Mouse (Mus musculus): ENCODE measurements around the gene Gnptg. TPM values are rescaled to one million over a fixed set of nuclear protein-coding genes. Genes with fewer than 3 reads are reported as not detected.

Gnptg gene
- polyA plus RNA-seq, 1 experiment from 2014 or later, result 34.9 TPM

Small RNAs within 50 kb of the gene (microRNA-seq; reads per million reads assigned to microRNA genes)
- 0.52 reads per million for gene Mir3547

Other genes with a start within 250 kb of the Gnptg start
- gene Cramp1l, start 224.3 kb downstream of the Gnptg start, polyA plus RNA-seq (2015; fragmentation: Nextera tagmentation; extraction: Ambion mirVana), result 7.4 and 8.4 TPM in 2 replicates
- gene Ift140, start 224.0 kb downstream of the Gnptg start, polyA plus RNA-seq (2015; fragmentation: Nextera tagmentation; extraction: Ambion mirVana), result 18.7 and 22.5 TPM in 2 replicates
- 14.1 and 15.4 TPM in 2 replicates for gene Tmem204, start 156.5 kb downstream of the Gnptg start, polyA plus RNA-seq (2015; fragmentation: Nextera tagmentation; extraction: Ambion mirVana)
- gene Telo2, start 124.2 kb downstream of the Gnptg start, polyA plus RNA-seq (2015; fragmentation: Nextera tagmentation; extraction: Ambion mirVana), result 47.6 and 54.3 TPM in 2 replicates
- gene Ptx4, start 119.4 kb downstream of the Gnptg start, polyA plus RNA-seq (2015; fragmentation: Nextera tagmentation; extraction: Ambion mirVana), result 1.3 and 1.7 TPM in 2 replicates
- gene Clcn7, start 106.7 kb downstream of the Gnptg start, polyA plus RNA-seq (2015; fragmentation: Nextera tagmentation; extraction: Ambion mirVana), result 26.5 and 27.2 TPM in 2 replicates
- gene Ccdc154, start 77.7 kb downstream of the Gnptg start, polyA plus RNA-seq (2015; fragmentation: Nextera tagmentation; extraction: Ambion mirVana), result not detected in 2 replicates
- gene Gm38655, start 64.7 kb downstream of the Gnptg start, polyA plus RNA-seq (2015; fragmentation: Nextera tagmentation; extraction: Ambion mirVana), result not detected in 2 replicates
- gene BC003965, start 55.6 kb downstream of the Gnptg start, polyA plus RNA-seq (2015; fragmentation: Nextera tagmentation; extraction: Ambion mirVana), result 34.2 and 34.5 TPM in 2 replicates
- 9.7 and 11.4 TPM in 2 replicates for gene Unkl, start 51.7 kb downstream of the Gnptg start, polyA plus RNA-seq (2015; fragmentation: Nextera tagmentation; extraction: Ambion mirVana)
- gene Tsr3, start within 50 bp of the Gnptg start, polyA plus RNA-seq (2015; fragmentation: Nextera tagmentation; extraction: Ambion mirVana), result 57.0 and 59.4 TPM in 2 replicates
- 1.1 and 1.7 TPM in 2 replicates for gene Baiap3, start 16.2 kb upstream of the Gnptg start, polyA plus RNA-seq (2015; fragmentation: Nextera tagmentation; extraction: Ambion mirVana)
- gene Ube2i, start 34.5 kb upstream of the Gnptg start, polyA plus RNA-seq (2015; fragmentation: Nextera tagmentation; extraction: Ambion mirVana), result 679 and 685 TPM in 2 replicates
- gene Prss34, start 58.3 kb upstream of the Gnptg start, polyA plus RNA-seq (2015; fragmentation: Nextera tagmentation; extraction: Ambion mirVana), result 0.70 and 0.78 TPM in 2 replicates
- not detected in 2 replicates for gene Prss28, start 68.5 kb upstream of the Gnptg start, polyA plus RNA-seq (2015; fragmentation: Nextera tagmentation; extraction: Ambion mirVana)
- not detected in 2 replicates for gene Prss29, start 78.5 kb upstream of the Gnptg start, polyA plus RNA-seq (2015; fragmentation: Nextera tagmentation; extraction: Ambion mirVana)
- gene Tpsab1, start 105.4 kb upstream of the Gnptg start, polyA plus RNA-seq (2015; fragmentation: Nextera tagmentation; extraction: Ambion mirVana), result 0.08 and 0.09 TPM in 2 replicates
- 1.1 and 2.1 TPM in 2 replicates for gene Tpsb2, start 126.2 kb upstream of the Gnptg start, polyA plus RNA-seq (2015; fragmentation: Nextera tagmentation; extraction: Ambion mirVana)
- 1.8 and 3.3 TPM in 2 replicates for gene Tpsg1, start 129.1 kb upstream of the Gnptg start, polyA plus RNA-seq (2015; fragmentation: Nextera tagmentation; extraction: Ambion mirVana)
- 5.2 and 7.5 TPM in 2 replicates for gene Cacna1h, start 193.7 kb upstream of the Gnptg start, polyA plus RNA-seq (2015; fragmentation: Nextera tagmentation; extraction: Ambion mirVana)
- gene Tekt4, start 214.5 kb upstream of the Gnptg start, polyA plus RNA-seq (2015; fragmentation: Nextera tagmentation; extraction: Ambion mirVana), result not detected in 2 replicates

All from limb, embryonic 13.5 days (tissue).